8 mouse cellular contexts compared by ENCODE assay signal in genomic region chr1:118759141-118759932, GRCm38 (mm10).
DNase-seq lines count a peak whose midpoint lies in the region; ATAC-seq lines count a peak whose summit lies in the region.

No protein-coding gene starts in this region.

- H3K27me3 ChIP-seq in embryonic facial prominence, embryonic 12.5 days, result no peaks in the 10 kb centered on the region
- no peaks in the 10 kb centered on the region for H3K27me3 ChIP-seq in heart, embryonic 15.5 days
- no peaks in the 10 kb centered on the region for H3K27me3 ChIP-seq in liver, embryonic 11.5 days (replicated peaks; ENCODE audit: control insufficient read depth, insufficient read depth, low read length)
- 0 out of 2 replicates have a peak, but pooled peaks cover 2% of the 10 kb centered on the region for H3K27me3 ChIP-seq in neural tube, embryonic 15.5 days (replicated peaks)

- WGBS in embryonic facial prominence, embryonic 12.5 days, result 24% methylated on average over 7 of the region's 7 CpGs
- WGBS in heart, embryonic 15.5 days, result 28% methylated on average over 7 of the region's 7 CpGs
- WGBS in liver, embryonic 11.5 days, result 30% methylated on average over 7 of the region's 7 CpGs
- WGBS in neural tube, embryonic 15.5 days, result 23% methylated on average over 7 of the region's 7 CpGs

- no peaks in the 10 kb centered on the region for H3K9me3 ChIP-seq in embryonic facial prominence, embryonic 12.5 days
- H3K9me3 ChIP-seq in heart, embryonic 15.5 days (replicated peaks), result no peaks in the 10 kb centered on the region
- H3K9me3 ChIP-seq in liver, embryonic 11.5 days (ENCODE audit: control insufficient read depth, low read length), result no peaks in the 10 kb centered on the region
- no peaks in the 10 kb centered on the region for H3K9me3 ChIP-seq in neural tube, embryonic 15.5 days (replicated peaks)

- peak; percentile 81 for DNase-seq in 416B (ENCODE audit: low read depth)
- peak; percentile 79 for DNase-seq in adrenal gland, postnatal 25 days
- peak; percentile 87 for DNase-seq in kidney, postnatal 14 days
- no peak for DNase-seq in liver, embryonic 11.5 days (ENCODE audit: low spot score)
- peak; percentile 57 for DNase-seq in thymus, postnatal 14 days

- H3K27ac ChIP-seq in embryonic facial prominence, embryonic 12.5 days, result no peak overlapping the region
- H3K27ac ChIP-seq in heart, embryonic 15.5 days, result no peak overlapping the region
- H3K27ac ChIP-seq in liver, embryonic 11.5 days (ENCODE audit: low read depth, low read length), result no peak overlapping the region
- no peak overlapping the region for H3K27ac ChIP-seq in neural tube, embryonic 15.5 days (replicated peaks)

- H3K4me2 ChIP-seq in embryonic facial prominence, embryonic 12.5 days (replicated peaks), result no peak overlapping the region
- no peak overlapping the region for H3K4me2 ChIP-seq in heart, embryonic 15.5 days
- no peak overlapping the region for H3K4me2 ChIP-seq in liver, embryonic 11.5 days
- no peak overlapping the region for H3K4me2 ChIP-seq in neural tube, embryonic 15.5 days

- H3K4me3 ChIP-seq in embryonic facial prominence, embryonic 12.5 days, result no peak overlapping the region
- no peak overlapping the region for H3K4me3 ChIP-seq in heart, embryonic 15.5 days
- H3K4me3 ChIP-seq in liver, embryonic 11.5 days (ENCODE audit: low read depth, low read length), result no peak overlapping the region
- no peak overlapping the region for H3K4me3 ChIP-seq in neural tube, embryonic 15.5 days (replicated peaks)

- peak; percentile 73 for ATAC-seq in embryonic facial prominence, embryonic 12.5 days (ENCODE audit: insufficient number of reproducible peaks, insufficient read depth, low FRiP score, low TSS enrichment)
- ATAC-seq in heart, embryonic 15.5 days (replicated peaks; ENCODE audit: insufficient number of reproducible peaks, insufficient read depth, low FRiP score, low read depth), result 0 out of 2 replicates have a peak, but pooled peaks have one; percentile 32
- peak; percentile 31 for ATAC-seq in liver, embryonic 11.5 days (replicated peaks; ENCODE audit: low FRiP score)
- ATAC-seq in neural tube, embryonic 15.5 days (ENCODE audit: low FRiP score), result peak; percentile 85

- H3K36me3 ChIP-seq in embryonic facial prominence, embryonic 12.5 days, result no peaks in the 10 kb centered on the region
- no peaks in the 10 kb centered on the region for H3K36me3 ChIP-seq in heart, embryonic 15.5 days
- no peaks in the 10 kb centered on the region for H3K36me3 ChIP-seq in liver, embryonic 11.5 days (ENCODE audit: control insufficient read depth, insufficient read depth, low read length)
- H3K36me3 ChIP-seq in neural tube, embryonic 15.5 days, result no peaks in the 10 kb centered on the region

- peaks cover 4% of the 10 kb centered on the region; the same call in 1 of the 2 replicates for H3K4me1 ChIP-seq in embryonic facial prominence, embryonic 12.5 days
- H3K4me1 ChIP-seq in heart, embryonic 15.5 days (replicated peaks), result peaks cover 10% of the 10 kb centered on the region
- H3K4me1 ChIP-seq in liver, embryonic 11.5 days (replicated peaks; ENCODE audit: control insufficient read depth, insufficient read depth, low read length), result no peaks in the 10 kb centered on the region
- H3K4me1 ChIP-seq in neural tube, embryonic 15.5 days, result peaks cover 6% of the 10 kb centered on the region

- no peak overlapping the region for H3K9ac ChIP-seq in embryonic facial prominence, embryonic 12.5 days
- no peak overlapping the region for H3K9ac ChIP-seq in heart, embryonic 15.5 days
- H3K9ac ChIP-seq in liver, embryonic 11.5 days (ENCODE audit: low read depth, low read length), result no peak overlapping the region
- H3K9ac ChIP-seq in neural tube, embryonic 15.5 days (replicated peaks), result no peak overlapping the region

Comparison
In these comparisons a context has a peak if more than half of its experiments do, and no peak if none do; other contexts are left out.
1. ATAC-seq: peak in every context shown above with its lines; median percentile 85 in neural tube, embryonic 15.5 days; 73 in embryonic facial prominence, embryonic 12.5 days; 32 in heart, embryonic 15.5 days; 31 in liver, embryonic 11.5 days.